Mouse (Mus musculus) megakaryocyte-erythroid progenitor cell, adult 5-6 weeks (primary cell): ENCODE results near the gene Maged1. TPM values are rescaled to one million over a fixed set of nuclear protein-coding genes. Genes with fewer than 3 reads are reported as not detected.
A peak's percentile ranks its signal among the peaks of the same experiment; 100 is the strongest.
"Not testable (repeated sequence)": the region's sequence is repeated elsewhere in the genome, so short reads cannot be mapped to it uniquely, and the experiment has no call there.

Experiments
- ATAC-seq: replicated peaks from 2 replicates; pipeline ENCODE4 v1.8.0; 2016; ENCODE audit warnings: mild to moderate bottlenecking, inconsistent platforms; ENCODE audit not compliant: severe bottlenecking, poor library complexity, low FRiP score, low TSS enrichment
- total RNA-seq, 2 experiments: library from RNA; stranded (forward) in 1 of 2; stranded (reverse) in 1 of 2; fragments of 200-1000, 215-1000 nt in 1 of 2; fragments of >200 nt in 1 of 2; fragmentation: Nextera tagmentation in 1 of 2; gene quantifications; 2 replicates each; pipeline ENCODE4 v1.2.3; 2014 to 2017

Gene Maged1
- total RNA-seq (2014; fragmentation: Nextera tagmentation) (0.54 and 3.5 TPM in 2 replicates), total RNA-seq (2017) (0.28 and 2.7 TPM in 2 replicates)

- peak; percentile 66 for ATAC-seq
Measured at GRCm38 (mm10) chrX:94541918-94542355, at the start of gene Maged1. Maged1 (minus strand) TSS chrX:94542143.

- no peak for ATAC-seq
Measured at GRCm38 (mm10) chrX:94580251-94580650, 38.3 kb upstream of the Maged1 start.

GRCm38 (mm10) chrX:94564694-94565093 is 22.8 kb upstream of the Maged1 start:
- no peak for ATAC-seq

- no peak for ATAC-seq
Measured at GRCm38 (mm10) chrX:94562392-94562791, 20.4 kb upstream of the Maged1 start.

- ATAC-seq, result no peak
Measured at GRCm38 (mm10) chrX:94548227-94548626, 6.3 kb upstream of the Maged1 start.

GRCm38 (mm10) chrX:94545941-94546340 is 4.0 kb upstream of the Maged1 start:
- ATAC-seq, result no peak

- peak; percentile 63; the same call in 1 of the 2 replicates for ATAC-seq
Measured at GRCm38 (mm10) chrX:94544923-94545322, 3.0 kb upstream of the Maged1 start.

GRCm38 (mm10) chrX:94542536-94542935 is 593 bp upstream of the Maged1 start:
- no peak for ATAC-seq

- no peak for ATAC-seq
Measured at GRCm38 (mm10) chrX:94541206-94541605, 737 bp downstream of the Maged1 start.

- 0 out of 2 replicates have a peak, but pooled peaks have one; percentile 24 for ATAC-seq
Measured at GRCm38 (mm10) chrX:94540341-94541201, 1.4 kb downstream of the Maged1 start.

GRCm38 (mm10) chrX:94534346-94534745 is 7.6 kb downstream of the Maged1 start:
- no peak for ATAC-seq

- no peak for ATAC-seq
Measured at GRCm38 (mm10) chrX:94530301-94530700, 11.6 kb downstream of the Maged1 start.

GRCm38 (mm10) chrX:94522166-94522565 is 19.8 kb downstream of the Maged1 start:
- no peak for ATAC-seq

- ATAC-seq, result no peak
Measured at GRCm38 (mm10) chrX:94508442-94508819, 33.5 kb downstream of the Maged1 start.

- ATAC-seq, result not testable (repeated sequence)
Measured at GRCm38 (mm10) chrX:94507698-94508441, 34.1 kb downstream of the Maged1 start.

GRCm38 (mm10) chrX:94486001-94486792 is 55.7 kb downstream of the Maged1 start:
- ATAC-seq, result no peak
